Mouse (Mus musculus) olfactory bulb, adult 2 months (tissue): ENCODE data around the gene Atp1a2.

ENCODE experiments used
- CTCF ChIP-seq: fragments of 200-500 bp; IDR thresholded peaks from 2 replicates; pipeline ENCODE4 v1.5.1; 2012; ENCODE audit warnings: low read depth, mild to moderate bottlenecking, low read length, moderate library complexity; ENCODE audit not compliant: insufficient read depth
- POLR2A ChIP-seq: fragments of 200-500 bp; IDR thresholded peaks from 2 replicates; pipeline ENCODE4 v1.6.1; 2012; ENCODE audit warnings: mild to moderate bottlenecking, low read depth, low read length, moderate library complexity; ENCODE audit not compliant: insufficient read depth

- TF ChIP-seq CTCF (peak; percentile 75), POLR2A (no peak)
These were observed 12.0 kb upstream of the Atp1a2 start for GRCm38 (mm10) chr1:172309699-172310398.
